Mouse (Mus musculus) megakaryocyte progenitor cell, adult 5-6 weeks (primary cell): ENCODE data around the gene D130043K22Rik. TPM values are rescaled to one million over a fixed set of nuclear protein-coding genes. Genes with fewer than 3 reads are reported as not detected.

Source experiments
- ATAC-seq: replicated peaks from 2 replicates; pipeline ENCODE4 v1.8.0; 2016; ENCODE audit warnings: mild to moderate bottlenecking, moderate TSS enrichment, inconsistent platforms; ENCODE audit not compliant: poor library complexity
- total RNA-seq, 2 experiments: library from RNA; stranded (forward) in 1 of 2; stranded (reverse) in 1 of 2; fragments of 157-497, 149-512 nt in 1 of 2; fragments of 200-1000 nt in 1 of 2; gene quantifications; 2 replicates each; pipeline versions ENCODE4 v1.2.3 to v1.2.4; 2015 to 2017

Gene D130043K22Rik
- total RNA-seq, 2 experiments from 2014 or later, result not detected

- ATAC-seq, result no peak
These were observed 98.4 kb downstream of the D130043K22Rik start for GRCm38 (mm10) chr13:24943303-24943702.

- no peak for ATAC-seq
These were observed 100.6 kb downstream of the D130043K22Rik start for GRCm38 (mm10) chr13:24945567-24945966.

- ATAC-seq, result no peak
These were observed 102.2 kb downstream of the D130043K22Rik start for GRCm38 (mm10) chr13:24947158-24947557.

GRCm38 (mm10) chr13:24948870-24949269 is 103.9 kb downstream of the D130043K22Rik start:
- ATAC-seq, result no peak

Other genes starting within 250 kb of the D130043K22Rik start
- not detected in 2 replicates for gene Armh2, start 103.9 kb upstream of the D130043K22Rik start, total RNA-seq (2015)
- gene Armh2, start 103.9 kb upstream of the D130043K22Rik start, total RNA-seq (2017), result not detected in 2 replicates
- gene Gmnn, start 83.2 kb upstream of the D130043K22Rik start, total RNA-seq (2015), result 185 and 201 TPM in 2 replicates
- gene Gmnn, start 83.2 kb upstream of the D130043K22Rik start, total RNA-seq (2017), result 207 and 229 TPM in 2 replicates
- 142 and 148 TPM in 2 replicates for gene BC005537, start 43.5 kb upstream of the D130043K22Rik start, total RNA-seq (2015)
- gene BC005537, start 43.5 kb upstream of the D130043K22Rik start, total RNA-seq (2017), result 59.3 and 60.2 TPM in 2 replicates
- gene Acot13, start 13.6 kb upstream of the D130043K22Rik start, total RNA-seq (2015), result 41.4 and 46.0 TPM in 2 replicates
- gene Acot13, start 13.6 kb upstream of the D130043K22Rik start, total RNA-seq (2017), result 43.2 and 56.2 TPM in 2 replicates
- 71.0 and 73.2 TPM in 2 replicates for gene Tdp2, start 13.5 kb upstream of the D130043K22Rik start, total RNA-seq (2015)
- gene Tdp2, start 13.5 kb upstream of the D130043K22Rik start, total RNA-seq (2017), result 55.6 and 62.0 TPM in 2 replicates
- 1.2 and 2.3 TPM in 2 replicates for gene Aldh5a1, start 92.5 kb downstream of the D130043K22Rik start, total RNA-seq (2015)
- gene Aldh5a1, start 92.5 kb downstream of the D130043K22Rik start, total RNA-seq (2017), result 1.6 and 2.4 TPM in 2 replicates
- gene Gpld1, start 98.0 kb downstream of the D130043K22Rik start, total RNA-seq (2015), result 0.07 and 0.27 TPM in 2 replicates
- 0.29 and 0.68 TPM in 2 replicates for gene Gpld1, start 98.0 kb downstream of the D130043K22Rik start, total RNA-seq (2017)
- 20.8 and 31.7 TPM in 2 replicates for gene Mrs2, start 175.2 kb downstream of the D130043K22Rik start, total RNA-seq (2015)
- gene Mrs2, start 175.2 kb downstream of the D130043K22Rik start, total RNA-seq (2017), result 11.7 and 12.2 TPM in 2 replicates
- not detected in 2 replicates for gene Dcdc2a, start 210.9 kb downstream of the D130043K22Rik start, total RNA-seq (2015)
- gene Dcdc2a, start 210.9 kb downstream of the D130043K22Rik start, total RNA-seq (2017), result not detected in 2 replicates